Mouse (Mus musculus) megakaryocyte, embryonic 14.5 days (primary cell): ENCODE results near the gene Olfr1393.

Experiments
- FLI1 ChIP-seq: IDR thresholded peaks from 2 replicates; pipeline ENCODE4 v1.6.1; 2012; ENCODE audit warnings: low read length, inconsistent platforms, mixed read lengths
- GATA1 ChIP-seq: IDR thresholded peaks from 3 replicates; pipeline ENCODE4 v1.6.1; 2012; ENCODE audit warnings: mixed read lengths, low read length, inconsistent platforms, borderline replicate concordance

GRCm38 (mm10) chr11:49240874-49241273, 37.2 kb upstream of the Olfr1393 start:
- TF ChIP-seq GATA1 (no peak), FLI1 (no peak)
